8 mouse cellular contexts compared by ENCODE assay signal in genomic region chr2:71545401-71545881, GRCm38 (mm10). TPM values are rescaled to one million over a fixed set of nuclear protein-coding genes. Genes with fewer than 3 reads are reported as not detected.
DNase-seq lines count a peak whose midpoint lies in the region; ATAC-seq and TF ChIP-seq lines count a peak whose summit lies in the region.

No protein-coding gene starts in this region.

- H3K36me3 ChIP-seq in kidney, embryonic 16.5 days (ENCODE audit: insufficient read depth, low read length): no peaks in the 10 kb centered on the region
- no peaks in the 10 kb centered on the region for H3K36me3 ChIP-seq in heart, embryonic 14.5 days (ENCODE audit: control insufficient read depth, insufficient read depth, low read length)
- no peaks in the 10 kb centered on the region for H3K36me3 ChIP-seq in limb, embryonic 14.5 days (ENCODE audit: control insufficient read depth, insufficient read depth, low read length)
- H3K36me3 ChIP-seq in stomach, embryonic 16.5 days (ENCODE audit: control insufficient read depth, insufficient read depth, low read length): no peaks in the 10 kb centered on the region

- TF ChIP-seq POLR2A in bone marrow macrophage, adult 2 months (IDR thresholded peaks at IDR 0.05; ENCODE audit: borderline replicate concordance, low read depth, low read length): no peak
- no peak for TF ChIP-seq POLR2A in limb, embryonic 14.5 days (IDR thresholded peaks at IDR 0.05; ENCODE audit: borderline replicate concordance, extremely low read depth, insufficient read depth, insufficient read length)

- H3K4me2 ChIP-seq in kidney, embryonic 16.5 days (replicated peaks; ENCODE audit: low read depth, low read length): peak overlapping the region; percentile 86
- peak overlapping the region; percentile 81 for H3K4me2 ChIP-seq in heart, embryonic 14.5 days (ENCODE audit: low read length)
- peak overlapping the region; percentile 98 for H3K4me2 ChIP-seq in limb, embryonic 14.5 days (replicated peaks; ENCODE audit: low read depth, low read length, severe bottlenecking)
- peak overlapping the region; percentile 64; the same call in 1 of the 2 replicates for H3K4me2 ChIP-seq in stomach, embryonic 16.5 days (ENCODE audit: low read depth, low read length)

- peak overlapping the region; percentile 45 for H3K4me3 ChIP-seq in kidney, embryonic 16.5 days (ENCODE audit: low read length)
- H3K4me3 ChIP-seq in bone marrow macrophage, adult 2 months (ENCODE audit: insufficient read depth, low read length): peak overlapping the region; percentile 56
- H3K4me3 ChIP-seq in heart, embryonic 14.5 days (ENCODE audit: control insufficient read depth in 1 of 2, insufficient read depth in 1 of 2, low read depth in 1 of 2, low read length in 2 of 2): peak overlapping the region; percentile 43 to 46
- H3K4me3 ChIP-seq in limb, embryonic 14.5 days (replicated peaks; ENCODE audit: low read length): peak overlapping the region; percentile 47
- peak overlapping the region; percentile 40 for H3K4me3 ChIP-seq in stomach, embryonic 16.5 days (replicated peaks; ENCODE audit: low read length)

- no peak overlapping the region for H3K27ac ChIP-seq in kidney, embryonic 16.5 days (ENCODE audit: low read length)
- no peak overlapping the region for H3K27ac ChIP-seq in bone marrow macrophage, adult 2 months (ENCODE audit: insufficient read depth, low read depth, low read length)
- no peak overlapping the region for H3K27ac ChIP-seq in heart, embryonic 14.5 days (replicated peaks in 1 of 2; ENCODE audit: control insufficient read depth in 1 of 2, insufficient read depth in 1 of 2, low read depth in 2 of 2, low read length in 2 of 2)
- H3K27ac ChIP-seq in limb, embryonic 14.5 days (replicated peaks; ENCODE audit: low read depth, low read length): no peak overlapping the region
- H3K27ac ChIP-seq in stomach, embryonic 16.5 days (ENCODE audit: low read length): no peak overlapping the region

- H3K9me3 ChIP-seq in kidney, embryonic 16.5 days (ENCODE audit: low read length): no peaks in the 10 kb centered on the region
- no peaks in the 10 kb centered on the region for H3K9me3 ChIP-seq in heart, embryonic 14.5 days (ENCODE audit: control insufficient read depth, low read length)
- no peaks in the 10 kb centered on the region for H3K9me3 ChIP-seq in limb, embryonic 14.5 days (ENCODE audit: control insufficient read depth, low read length)
- H3K9me3 ChIP-seq in stomach, embryonic 16.5 days (replicated peaks; ENCODE audit: control insufficient read depth, low read length): no peaks in the 10 kb centered on the region

- no peak for ATAC-seq in kidney, embryonic 16.5 days (ENCODE audit: low FRiP score, low TSS enrichment)
- no peak for ATAC-seq in heart, embryonic 14.5 days (ENCODE audit: insufficient number of reproducible peaks, insufficient read depth, low FRiP score, low read depth)
- no peak for ATAC-seq in limb, embryonic 14.5 days (ENCODE audit: low FRiP score, low read depth)
- no peak for ATAC-seq in stomach, embryonic 16.5 days (ENCODE audit: insufficient read depth, low FRiP score)

- no peak for DNase-seq in kidney, postnatal 14 days
- DNase-seq in limb, embryonic 14.5 days (ENCODE audit: low spot score): no peak
- no peak for DNase-seq in urinary bladder, adult 2 months (ENCODE audit: low spot score)
- DNase-seq in adrenal gland, adult 8-10 months: no peak

- 1% methylated on average over 32 of the region's 32 CpGs for WGBS in kidney, embryonic 16.5 days
- 2% methylated on average over 32 of the region's 32 CpGs for WGBS in heart, embryonic 14.5 days
- WGBS in limb, embryonic 14.5 days: 1% methylated on average over 29 of the region's 32 CpGs
- 2% methylated on average over 32 of the region's 32 CpGs for WGBS in stomach, embryonic 16.5 days

- peaks cover 39% of the 10 kb centered on the region for H3K4me1 ChIP-seq in kidney, embryonic 16.5 days (ENCODE audit: insufficient read depth, low read length)
- H3K4me1 ChIP-seq in bone marrow macrophage, adult 2 months (ENCODE audit: control insufficient read depth, insufficient read depth, low read length): peaks cover 7% of the 10 kb centered on the region; the same call in 1 of the 2 replicates
- peaks cover 7 to 31% of the 10 kb centered on the region in 2 experiments for H3K4me1 ChIP-seq in heart, embryonic 14.5 days (ENCODE audit: control insufficient read depth in 2 of 2, insufficient read depth in 2 of 2, low read length in 2 of 2)
- peaks cover 28% of the 10 kb centered on the region for H3K4me1 ChIP-seq in limb, embryonic 14.5 days (ENCODE audit: control insufficient read depth, insufficient read depth, low read length)
- H3K4me1 ChIP-seq in stomach, embryonic 16.5 days (ENCODE audit: control insufficient read depth, insufficient read depth, low read length): peaks cover 22% of the 10 kb centered on the region

- no peak overlapping the region for H3K9ac ChIP-seq in kidney, embryonic 16.5 days (replicated peaks; ENCODE audit: low read length)
- H3K9ac ChIP-seq in heart, embryonic 14.5 days (ENCODE audit: low read length): no peak overlapping the region
- H3K9ac ChIP-seq in limb, embryonic 14.5 days (ENCODE audit: low read depth, low read length, severe bottlenecking): peak overlapping the region; percentile 38; the same call in 1 of the 2 replicates
- peak overlapping the region; percentile 46; the same call in 1 of the 2 replicates for H3K9ac ChIP-seq in stomach, embryonic 16.5 days (ENCODE audit: low read length)

- no peak for TF ChIP-seq CTCF in bone marrow macrophage, adult 2 months (IDR thresholded peaks at IDR 0.05; ENCODE audit: low read depth, low read length)

- peaks cover 93% of the 10 kb centered on the region for H3K27me3 ChIP-seq in kidney, embryonic 16.5 days (ENCODE audit: insufficient read depth, low read length)
- peaks cover 94% of the 10 kb centered on the region for H3K27me3 ChIP-seq in heart, embryonic 14.5 days (ENCODE audit: control insufficient read depth, insufficient read depth, low read length)
- peaks cover 84% of the 10 kb centered on the region for H3K27me3 ChIP-seq in limb, embryonic 14.5 days (ENCODE audit: control insufficient read depth, insufficient read depth, low read length)
- peaks cover 92% of the 10 kb centered on the region for H3K27me3 ChIP-seq in stomach, embryonic 16.5 days (ENCODE audit: control insufficient read depth, insufficient read depth, low read length)

RNA-seq across cellular contexts. Expression of gene Dlx2, which starts 1.1 kb away (rescaled TPM):
- not detected in 2 replicates for polyA plus RNA-seq in kidney, embryonic 16.5 days (2015; fragmentation: Nextera tagmentation; extraction: Ambion mirVana)
- not detected in 2 replicates for polyA plus RNA-seq in bone marrow macrophage, adult 2 months (2012; ENCODE audit: insufficient read depth, insufficient read length, missing spikeins)
- 0.08 and 0.39 TPM in 2 replicates for polyA plus RNA-seq in heart, embryonic 14.5 days (2014; fragmentation: Nextera tagmentation; extraction: Ambion mirVana)
- polyA plus RNA-seq in limb, embryonic 14.5 days (2012; rRNA removed): 3.6 and 3.9 TPM in 2 replicates
- polyA plus RNA-seq in limb, embryonic 14.5 days (2014; fragmentation: Nextera tagmentation; extraction: Ambion mirVana): 3.1 and 4.6 TPM in 2 replicates
- polyA plus RNA-seq in stomach, embryonic 16.5 days (2015; fragmentation: Nextera tagmentation; extraction: Ambion mirVana): 2.2 and 2.4 TPM in 2 replicates
- not detected in 2 replicates for polyA plus RNA-seq in urinary bladder, adult 2 months (2012; rRNA removed)
- total RNA-seq in adrenal gland, adult 8-10 months (2022): under 1 TPM; 0.17 to 0.38 (median 0.19) TPM

RNA-seq across cellular contexts. Expression of gene Dlx1, which starts 17.5 kb away (rescaled TPM):
- 0.12 TPM in 1 of 2 replicates, not detected in the other for polyA plus RNA-seq in kidney, embryonic 16.5 days (2015; fragmentation: Nextera tagmentation; extraction: Ambion mirVana)
- not detected in 2 replicates for polyA plus RNA-seq in bone marrow macrophage, adult 2 months (2012; ENCODE audit: insufficient read depth, insufficient read length, missing spikeins)
- not detected in 2 replicates for polyA plus RNA-seq in heart, embryonic 14.5 days (2014; fragmentation: Nextera tagmentation; extraction: Ambion mirVana)
- polyA plus RNA-seq in limb, embryonic 14.5 days (2012; rRNA removed): 4.3 and 6.3 TPM in 2 replicates
- 4.1 and 4.3 TPM in 2 replicates for polyA plus RNA-seq in limb, embryonic 14.5 days (2014; fragmentation: Nextera tagmentation; extraction: Ambion mirVana)
- polyA plus RNA-seq in stomach, embryonic 16.5 days (2015; fragmentation: Nextera tagmentation; extraction: Ambion mirVana): 7.3 and 11.6 TPM in 2 replicates
- 0.10 and 0.11 TPM in 2 replicates for polyA plus RNA-seq in urinary bladder, adult 2 months (2012; rRNA removed)
- under 1 TPM; 0.24 to 0.61 (median 0.42) TPM for total RNA-seq in adrenal gland, adult 8-10 months (2022)

Comparison
In these comparisons a context has a peak if more than half of its experiments do, and no peak if none do; other contexts are left out.
1. H3K9ac ChIP-seq: peak in limb, embryonic 14.5 days (single experiment) and stomach, embryonic 16.5 days (single experiment); none in kidney, embryonic 16.5 days (single experiment) and heart, embryonic 14.5 days (single experiment).
2. Peak in every context shown above with its lines, with median percentiles within 50 percentile points of each other: H3K4me2 ChIP-seq and H3K4me3 ChIP-seq.